Mouse (Mus musculus) spleen, postnatal 36 days (tissue): ENCODE results near the gene Tex22.

ENCODE experiments used
- DNase-seq, 2 experiments: peaks; one replicate each; pipeline ENCODE4 v3.0.0; 2022; ENCODE audit warnings: low spot score in 2 of 2, mixed read lengths in 1 of 2

Gene Tex22

DNA sequence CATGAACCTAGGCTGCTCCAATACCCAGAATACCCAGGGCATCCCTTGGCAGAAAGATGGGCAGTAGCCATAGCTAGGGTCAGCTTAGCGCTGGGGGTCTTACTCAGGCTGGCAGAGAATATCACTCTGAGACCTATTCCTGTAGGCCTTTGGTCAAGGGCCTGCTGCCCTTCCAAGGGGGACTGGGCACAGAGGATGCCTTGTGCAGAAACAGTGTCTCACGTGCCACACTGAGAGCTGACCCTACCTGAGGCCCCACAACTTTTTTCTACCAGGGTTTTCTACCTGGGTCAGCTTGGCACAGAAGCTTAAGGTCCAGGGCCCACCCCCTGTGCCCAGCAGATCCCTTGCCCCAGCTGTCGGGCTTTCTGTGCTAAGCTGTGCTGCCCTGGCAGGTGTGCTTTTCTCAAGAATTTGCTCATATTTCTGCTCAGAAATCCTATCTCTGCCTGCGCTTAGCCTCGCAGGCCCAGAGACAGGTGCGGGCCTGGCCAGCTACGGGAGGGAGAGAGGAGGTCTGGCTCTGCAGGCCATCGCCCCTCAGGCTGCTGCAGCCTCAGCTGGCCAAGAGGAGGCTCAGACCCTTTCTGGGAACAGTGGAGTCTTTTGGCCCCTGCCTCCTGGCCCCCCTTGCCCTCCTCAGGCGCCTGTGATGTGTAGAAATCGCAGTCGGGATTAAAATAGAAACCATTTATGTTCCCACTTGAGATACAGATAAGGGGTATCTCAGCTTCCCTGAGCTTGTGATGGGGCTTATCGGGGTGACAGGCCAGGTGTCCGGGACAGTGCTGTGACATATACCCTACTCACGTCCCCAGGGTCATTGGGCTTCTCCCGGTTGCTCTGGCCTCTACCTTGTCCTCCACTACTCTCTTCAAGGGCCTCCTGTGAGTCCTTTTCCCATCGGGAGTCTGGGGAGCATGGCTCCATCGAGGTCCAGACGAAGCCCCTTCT is 63.2 kb downstream of the Tex22 start:
- DNase-seq: no peak

DNA sequence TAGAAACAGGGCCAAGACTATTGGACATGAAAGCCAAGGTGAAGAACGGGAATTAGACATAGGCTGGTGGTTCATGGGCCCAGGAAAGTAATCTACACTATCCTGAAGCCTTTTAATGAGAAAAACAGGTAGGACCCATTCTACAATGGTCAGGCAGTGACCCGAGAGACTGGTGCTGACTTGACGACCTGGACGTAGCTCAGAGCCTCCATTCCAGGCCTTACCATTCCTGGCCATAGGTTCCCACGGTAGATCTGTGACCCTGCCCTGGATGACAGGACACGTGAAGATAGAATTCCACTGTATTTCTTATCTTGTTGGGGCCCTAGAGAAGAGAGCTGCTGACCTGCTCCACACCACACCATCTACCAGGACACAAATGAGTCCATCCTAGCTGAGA is 64.0 kb downstream of the Tex22 start:
- no peak for DNase-seq
